24 mouse cellular contexts compared by ENCODE assay signal in genomic region chr5:45231856-45232255, GRCm38 (mm10).
DNase-seq lines count a peak whose midpoint lies in the region; ATAC-seq lines count a peak whose summit lies in the region.
"Had no signal": no experiment of that assay in that cellular context is flagged by ENCODE, and none has a peak within 500 bp of the region (broad histone marks: within the 10 kb centered on the region; RNA-seq: fewer than 3 reads in every experiment).

No protein-coding gene starts in this region.

- H3K9me3 ChIP-seq in hindbrain, embryonic 12.5 days (replicated peaks): no peaks in the 10 kb centered on the region

- WGBS in hindbrain, embryonic 12.5 days: 90% methylated on average over 4 of the region's 4 CpGs

- H3K36me3 ChIP-seq in hindbrain, embryonic 12.5 days: no peaks in the 10 kb centered on the region

- ATAC-seq in hindbrain, embryonic 12.5 days (ENCODE audit: low FRiP score): no peak
- ATAC-seq: forebrain, embryonic 16.5 days; hindbrain, postnatal 0 days; liver, postnatal 0 days had no signal

- H3K4me2 ChIP-seq in hindbrain, embryonic 12.5 days (replicated peaks): no peak overlapping the region

- H3K9ac ChIP-seq in hindbrain, embryonic 12.5 days: no peak overlapping the region
- H3K9ac ChIP-seq: liver, postnatal 0 days had no signal

- H3K27ac ChIP-seq in hindbrain, embryonic 12.5 days: no peak overlapping the region
- H3K27ac ChIP-seq: heart, adult 2 months; hindbrain, postnatal 0 days had no signal

- H3K4me3 ChIP-seq in hindbrain, embryonic 12.5 days: no peak overlapping the region
- H3K4me3 ChIP-seq: heart, adult 2 months; megakaryocyte, embryonic 14.5 days; myocyte had no signal

- peak; percentile 67 for DNase-seq in layer of hippocampus, adult 11-12 months (ENCODE audit: low spot score)
- DNase-seq in layer of hippocampus, postnatal 10 days (ENCODE audit: low spot score in 2 of 2): no peak
- peak; percentile 64 for DNase-seq in right cerebral cortex, postnatal 25 days
- no peak for DNase-seq in right cerebral cortex, postnatal 14 days
- peak; percentile 27 to 83 for DNase-seq in left cerebral cortex, adult 9 months (ENCODE audit: low spot score in 2 of 2)
- DNase-seq in kidney, postnatal 25 days: no peak
- DNase-seq: adrenal gland, postnatal 36 days; cerebellum, adult 18-20 months; cerebellum, postnatal 25 days; embryo, embryonic 11 days; gastrocnemius, postnatal 14 days; heart, adult 2 months; heart, postnatal 4 days; kidney, adult 11 months; liver, postnatal 0 days; lung, postnatal 14 days; midbrain, embryonic 14.5 days; thymus, adult 18-20 months; thymus, postnatal 4 days had no signal

- no peaks in the 10 kb centered on the region for H3K27me3 ChIP-seq in hindbrain, embryonic 12.5 days
- H3K27me3 ChIP-seq: megakaryocyte, embryonic 14.5 days had no signal

- H3K4me1 ChIP-seq in hindbrain, embryonic 12.5 days: no peaks in the 10 kb centered on the region
- H3K4me1 ChIP-seq: megakaryocyte, embryonic 14.5 days had no signal

Comparison
In these comparisons a context has a peak if more than half of its experiments do, and no peak if none do; other contexts are left out.
1. DNase-seq: peak in layer of hippocampus, adult 11-12 months (single experiment), right cerebral cortex, postnatal 25 days (single experiment) and left cerebral cortex, adult 9 months (2 of 2); none in layer of hippocampus, postnatal 10 days (0 of 2), right cerebral cortex, postnatal 14 days (single experiment) and kidney, postnatal 25 days (0 of 2).